Mouse (Mus musculus) C2C12 (cell line): ENCODE measurements around the gene Apoc2.

ENCODE experiments used
- CEBPB ChIP-seq: IDR thresholded peaks from one replicate; pipeline ENCODE4 v1.6.1; 2011; ENCODE audit warnings: low read depth, mild to moderate bottlenecking, control low read depth, moderate library complexity
- CTCF ChIP-seq: IDR thresholded peaks from one replicate; pipeline ENCODE4 v1.5.1; 2011; ENCODE audit not compliant: control insufficient read depth, insufficient read depth, insufficient read length
- MAX ChIP-seq: IDR thresholded peaks from one replicate; pipeline ENCODE4 v1.6.1; 2011; ENCODE audit warnings: mild to moderate bottlenecking, control low read depth
- MYOD1 ChIP-seq: IDR thresholded peaks from one replicate; pipeline ENCODE4 v1.6.1; 2011; ENCODE audit warnings: low read depth; ENCODE audit not compliant: control insufficient read depth, insufficient read length

- TF ChIP-seq CTCF (no peak), MAX (no peak), CEBPB (no peak), MYOD1 (no peak)
Measured at GRCm38 (mm10) chr7:19688611-19689010, 10.9 kb upstream of the Apoc2 start.
